Mouse (Mus musculus) right cerebral cortex, postnatal 14 days (tissue): ENCODE results near the gene Mrnip.

Experiments used
- DNase-seq: peaks from one replicate; pipeline ENCODE4 v3.0.0; 2022

The Mrnip gene

GRCm38 (mm10) chr11:50206037-50206436, 31.8 kb downstream of the Mrnip start:
- no peak for DNase-seq

GRCm38 (mm10) chr11:50207344-50207743, 33.1 kb downstream of the Mrnip start:
- DNase-seq, result no peak

- no peak for DNase-seq
Measured at GRCm38 (mm10) chr11:50208039-50208438, 33.8 kb downstream of the Mrnip start.

- DNase-seq, result peak; percentile 87
Measured at GRCm38 (mm10) chr11:50210101-50210504, 35.9 kb downstream of the Mrnip start.

GRCm38 (mm10) chr11:50210505-50211151, 36.4 kb downstream of the Mrnip start, which contains the start of the genes Sqstm1 and Mgat4b:
Gene Sqstm1, minus strand, starts transcription at chr11:50210827.
Gene Mgat4b, plus strand, starts transcription at chr11:50210890.
- peak; percentile 79 for DNase-seq

DNA sequence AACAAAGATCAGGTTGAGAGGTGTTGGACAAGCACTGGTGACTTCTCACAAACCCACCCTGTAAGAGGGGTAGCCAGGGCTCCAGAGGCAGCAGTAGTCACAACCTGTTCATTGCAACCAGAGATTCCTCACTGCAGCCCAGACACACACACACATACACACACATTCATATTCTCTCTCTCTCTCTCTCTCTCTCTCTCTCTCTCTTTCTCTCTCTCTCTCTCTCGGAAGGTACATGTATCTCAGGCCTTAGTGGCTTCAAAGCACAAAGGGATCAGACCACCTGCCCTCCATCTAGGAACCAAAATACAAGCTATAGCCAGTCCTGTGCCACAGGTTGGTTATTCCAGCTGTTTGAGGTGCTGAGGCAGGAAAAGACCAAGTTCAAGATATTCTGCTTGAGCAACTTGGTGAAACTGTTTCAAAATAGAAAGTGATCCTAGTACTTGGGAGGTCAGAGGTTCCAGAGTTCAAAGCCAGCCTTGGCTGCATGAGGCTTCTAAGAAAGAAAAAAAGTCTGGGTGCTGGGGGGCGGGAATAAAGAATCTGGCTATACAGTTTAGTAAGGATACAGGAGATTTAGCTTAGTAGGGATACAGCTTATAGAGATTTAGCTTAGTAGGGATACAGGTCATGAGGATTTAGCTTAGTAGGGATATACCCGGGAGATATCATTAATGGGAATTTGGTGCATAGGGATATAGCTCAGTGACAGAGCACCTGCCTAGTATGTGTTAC, 37.2 kb downstream of the Mrnip start:
- no peak for DNase-seq

DNA sequence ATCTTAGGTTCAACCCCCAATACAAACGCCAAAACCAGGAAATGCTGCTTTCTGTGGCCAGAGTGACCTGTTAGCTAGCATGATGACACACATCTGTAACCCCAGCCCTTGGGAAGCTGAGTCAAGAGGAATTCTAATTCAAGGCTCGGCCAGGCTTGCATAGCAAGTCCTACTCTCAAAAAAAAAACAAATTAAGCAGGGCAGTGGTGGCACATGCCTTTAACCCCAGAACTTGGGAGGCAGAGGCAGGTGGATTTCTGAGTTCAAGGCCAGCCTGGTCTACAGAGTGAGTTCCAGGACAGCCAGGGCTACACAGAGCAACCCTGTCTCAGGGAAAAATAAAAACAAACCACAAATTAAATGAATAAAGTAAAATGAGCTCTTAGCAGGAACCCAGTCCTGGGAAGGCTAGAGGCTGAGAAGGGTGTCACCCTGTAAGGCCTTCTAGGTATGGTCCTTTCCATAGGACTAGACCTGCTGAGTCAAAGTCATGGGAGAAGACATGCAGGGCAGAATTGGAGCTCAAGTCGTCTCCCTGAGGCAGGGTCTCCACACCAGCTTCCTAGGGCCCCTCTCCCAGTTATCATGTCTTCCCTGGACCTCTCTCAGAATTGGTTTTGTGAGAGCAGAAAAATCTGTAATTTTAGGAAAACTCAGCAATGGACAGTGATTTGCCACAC, 38.0 kb downstream of the Mrnip start:
- no peak for DNase-seq

DNA sequence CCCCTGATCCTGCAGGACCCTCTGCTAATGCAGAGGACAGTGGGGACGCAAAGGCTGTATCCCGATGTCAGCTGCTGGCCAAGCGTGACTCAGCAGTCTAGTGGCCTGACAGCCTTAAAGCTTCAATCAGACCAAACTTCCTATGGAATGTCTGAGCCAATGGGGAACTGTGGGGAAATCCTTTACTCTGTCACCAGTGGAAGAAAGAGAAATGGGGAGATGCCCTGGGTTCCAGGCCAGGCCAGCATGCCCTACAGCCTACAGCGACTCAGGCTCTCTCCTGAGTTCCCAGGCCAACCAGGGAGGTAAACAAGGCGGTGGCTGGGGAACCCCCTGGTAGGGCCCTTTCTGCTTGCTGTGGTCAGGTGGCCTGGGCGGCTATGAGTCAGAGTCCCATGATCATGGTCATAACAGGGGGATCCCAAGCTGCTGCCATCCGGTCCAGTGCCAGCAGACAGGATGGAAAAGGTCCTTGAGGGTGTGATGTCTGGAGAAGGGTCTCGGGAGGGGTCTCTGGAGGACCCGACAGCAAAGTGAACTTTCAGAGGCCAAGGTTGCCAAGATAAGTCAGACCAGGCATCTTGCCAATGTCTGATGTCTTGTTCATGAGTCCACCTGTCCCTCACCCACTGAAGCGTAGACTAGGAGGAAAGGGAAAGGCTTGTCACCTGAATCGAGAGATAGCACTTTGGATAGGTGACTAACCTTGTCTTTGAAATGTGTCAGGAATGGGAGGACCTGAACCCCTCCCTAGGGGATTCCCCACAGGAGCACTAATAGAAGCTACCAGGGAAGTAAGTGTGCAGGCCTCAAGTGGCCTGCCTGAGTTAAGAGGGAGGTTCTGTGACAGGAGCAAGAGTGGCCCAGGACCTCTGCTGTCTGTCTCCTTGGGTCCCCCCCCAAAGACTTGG, 38.9 kb downstream of the Mrnip start:
- DNase-seq, result no peak

- no peak for DNase-seq
Measured at GRCm38 (mm10) chr11:50214631-50215030, 40.4 kb downstream of the Mrnip start.

DNA sequence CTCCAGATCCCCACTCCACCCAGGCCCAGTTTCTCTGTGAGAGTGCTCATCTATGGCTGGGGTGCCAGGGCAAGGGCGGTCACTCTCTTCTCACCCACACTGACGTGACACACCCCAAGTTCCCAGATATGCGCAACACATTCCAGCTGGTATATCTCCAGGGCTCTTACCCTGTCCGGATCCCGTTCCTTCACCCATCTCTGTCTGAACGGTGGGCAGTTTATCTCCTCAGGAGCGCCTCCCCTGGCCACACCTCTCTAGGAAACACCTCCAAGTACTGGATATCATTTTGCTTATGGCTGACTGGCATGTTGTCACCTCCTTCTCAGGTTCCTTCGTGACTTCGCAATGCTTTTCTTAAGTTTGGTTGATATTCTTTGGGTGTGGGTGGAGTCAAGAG, 41.4 kb downstream of the Mrnip start:
- DNase-seq, result no peak

GRCm38 (mm10) chr11:50216724-50217366, 42.6 kb downstream of the Mrnip start:
- DNase-seq, result no peak

DNA sequence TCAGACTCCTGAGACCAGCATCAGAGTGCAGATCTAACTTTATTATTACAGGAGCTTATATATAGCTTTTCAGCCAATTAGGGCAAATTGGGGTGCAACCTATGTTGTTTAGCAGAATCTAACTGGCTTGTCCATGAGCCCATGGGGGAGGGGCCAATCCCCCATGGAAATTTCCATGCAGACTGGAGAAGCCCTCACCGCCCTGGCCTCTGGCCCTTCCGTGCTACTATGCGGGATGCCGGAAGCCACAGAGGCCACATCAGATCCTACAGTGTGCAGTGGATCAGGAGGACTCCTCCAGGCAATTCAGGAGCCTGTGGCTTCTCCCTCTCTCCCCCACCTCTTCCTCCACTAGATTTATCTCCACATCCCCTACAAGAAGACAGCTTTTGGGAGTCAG, 43.6 kb downstream of the Mrnip start:
- no peak for DNase-seq

DNA sequence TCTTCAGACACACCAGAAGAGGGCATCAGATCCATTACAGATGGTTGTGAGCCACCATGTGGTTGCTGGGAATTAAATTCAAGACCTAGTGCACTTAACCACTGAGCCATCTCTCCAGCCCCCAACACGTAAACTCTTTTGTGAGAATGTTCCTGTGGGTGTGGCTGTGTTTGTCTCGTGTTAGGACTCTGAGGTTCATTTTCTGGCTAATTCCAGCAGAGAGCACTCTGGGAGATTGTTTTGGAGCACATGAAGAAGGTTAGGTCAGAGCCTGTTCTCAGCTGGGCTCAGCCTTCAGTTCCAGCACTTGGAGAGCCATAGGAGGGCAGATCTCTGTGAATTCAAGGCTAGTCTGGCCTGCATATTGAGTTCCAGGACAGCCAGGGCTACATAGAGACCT, 45.6 kb downstream of the Mrnip start:
- no peak for DNase-seq

GRCm38 (mm10) chr11:50222559-50223276, 48.5 kb downstream of the Mrnip start:
- no peak for DNase-seq

- DNase-seq, result no peak
Measured at GRCm38 (mm10) chr11:50223783-50224662, 49.8 kb downstream of the Mrnip start.

DNA sequence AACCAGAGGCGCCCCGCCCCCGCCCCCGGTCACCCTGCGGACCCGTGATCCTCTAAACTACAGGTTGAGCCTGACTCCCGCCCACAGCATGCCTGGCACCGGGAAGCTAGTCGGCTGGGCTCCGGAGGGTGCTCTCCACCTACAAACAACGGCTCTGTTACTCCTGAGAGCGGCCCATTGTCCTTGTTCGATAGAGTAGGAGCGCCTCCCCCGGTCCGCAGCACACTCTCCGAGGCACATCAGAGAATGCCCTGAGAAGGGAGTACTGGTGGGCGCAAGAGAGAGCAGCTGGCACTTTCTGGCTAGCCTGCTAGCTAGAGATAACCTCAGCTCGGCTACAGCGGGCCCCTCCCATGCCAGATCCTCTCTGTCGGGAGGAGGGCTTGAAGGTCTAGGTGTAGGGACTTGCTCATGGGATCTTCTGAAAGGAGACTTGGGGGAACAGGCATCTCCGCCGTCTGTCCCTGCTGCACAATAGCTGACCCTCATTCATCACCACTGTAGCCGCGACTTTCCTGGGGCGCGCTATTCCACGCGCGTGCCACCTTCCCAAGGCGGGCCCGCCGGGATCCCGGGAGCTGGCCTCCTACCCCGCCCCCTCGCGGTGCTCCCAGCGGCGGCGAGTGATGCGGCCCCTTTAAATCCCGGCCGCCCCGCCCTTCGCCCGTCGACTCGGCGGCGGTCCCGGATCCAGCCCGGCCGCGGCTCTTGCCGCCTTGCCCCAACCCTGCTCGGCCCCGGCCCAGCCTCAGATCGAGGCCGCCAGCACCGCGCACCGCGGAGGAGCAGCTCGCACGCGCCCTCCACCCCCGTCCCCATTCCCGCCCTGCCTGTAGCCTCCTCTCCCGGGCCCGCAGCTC, 50.7 kb downstream of the Mrnip start:
- DNase-seq, result peak; percentile 82

DNA sequence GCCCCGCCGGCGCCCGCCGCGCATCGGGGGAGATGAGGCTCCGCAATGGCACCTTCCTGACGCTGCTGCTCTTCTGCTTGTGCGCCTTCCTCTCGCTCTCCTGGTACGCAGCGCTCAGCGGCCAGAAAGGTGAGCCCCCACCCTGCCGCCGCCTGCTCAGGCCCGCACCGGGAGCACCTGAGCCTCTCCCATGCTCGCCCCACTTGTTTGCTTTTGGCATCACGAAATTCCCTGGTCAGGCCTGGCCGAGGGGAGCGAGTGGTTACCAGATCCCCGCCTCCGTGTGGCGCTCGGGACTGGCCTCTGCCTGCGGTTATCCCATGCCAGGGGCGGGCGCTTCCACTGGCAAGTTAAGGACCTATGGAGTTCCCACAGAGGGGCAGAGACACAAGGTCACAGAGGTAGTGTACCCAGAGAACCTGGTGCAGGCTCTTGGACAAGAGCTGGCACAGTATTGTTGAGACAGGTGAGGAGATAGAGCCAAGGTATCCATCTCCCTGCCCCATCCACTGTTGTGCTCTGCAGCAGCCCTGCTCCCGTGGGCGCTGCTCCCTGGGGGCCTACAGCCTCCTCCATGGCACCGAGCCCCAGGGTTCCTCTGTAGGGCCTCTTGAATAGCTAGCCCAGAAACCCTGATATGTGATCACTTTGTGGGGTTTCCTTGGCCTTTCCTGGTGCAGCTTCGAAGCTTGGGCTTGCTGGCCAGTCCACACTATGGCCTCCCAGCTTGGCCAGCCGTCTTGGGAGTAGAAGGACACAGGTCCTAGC, 51.6 kb downstream of the Mrnip start:
- DNase-seq, result no peak

DNA sequence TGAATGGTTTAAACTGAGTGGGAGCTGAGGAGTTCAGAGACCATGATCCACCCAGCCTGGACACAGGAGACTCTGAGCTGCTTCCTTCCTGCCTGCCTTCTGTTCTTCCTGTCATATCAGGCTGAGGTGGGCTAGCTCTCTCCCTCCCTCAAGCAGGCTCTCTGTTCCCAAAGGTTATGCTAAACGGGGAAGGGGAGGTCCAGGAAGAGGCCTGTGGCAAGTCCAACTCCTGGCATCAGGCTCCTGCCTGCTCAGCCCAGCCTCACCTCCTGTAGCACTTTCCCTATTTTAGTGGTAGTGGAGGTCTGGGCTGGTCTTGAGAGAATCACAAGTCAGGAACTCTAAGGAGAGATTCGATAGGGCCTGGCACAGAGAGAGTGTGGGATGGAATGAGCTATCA, 52.2 kb downstream of the Mrnip start:
- no peak for DNase-seq

- DNase-seq, result no peak
Measured at GRCm38 (mm10) chr11:50227226-50227625, 53.0 kb downstream of the Mrnip start.
